Mouse (Mus musculus): ENCODE data around the gene Fkbp1a. TPM values are rescaled to one million over a fixed set of nuclear protein-coding genes. Genes with fewer than 3 reads are reported as not detected.

Fkbp1a gene
- total and polyA plus RNA-seq, 3 experiments: 26.2 to 1,080 (median 304) TPM

DNA sequence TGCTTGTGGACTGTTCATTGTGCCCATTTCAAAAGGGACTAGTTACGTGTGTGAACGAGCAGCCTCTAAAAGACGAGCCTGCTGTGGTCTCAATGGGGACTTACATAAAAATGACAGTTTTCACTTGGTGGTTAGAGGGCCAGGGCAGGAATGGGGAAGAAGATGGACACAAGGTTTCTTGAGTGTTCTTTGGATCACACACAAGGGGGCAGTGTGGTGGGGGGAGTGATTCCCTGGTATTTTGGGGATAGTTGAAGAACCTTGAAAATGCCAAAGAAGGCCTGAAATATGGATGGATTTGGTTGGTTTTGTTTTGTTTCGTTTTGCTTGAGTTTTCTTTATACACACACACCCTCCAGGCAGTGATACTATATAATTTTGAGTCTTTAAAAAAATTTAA, 38.1 kb upstream of the Fkbp1a start:
- no peak overlapping the region for H3K9ac ChIP-seq (ENCODE audit: control insufficient read depth, low read depth, low read length, poor library complexity, severe bottlenecking)
- H3K4me1 ChIP-seq (ENCODE audit: control insufficient read depth in 1 of 2, insufficient read depth in 2 of 2, low read length in 2 of 2): peaks cover 2 to 6% of the 10 kb centered on the region in 2 experiments; a peak in 3 of 4 replicates
- TF ChIP-seq RAD21 (IDR thresholded peaks at IDR 0.05; ENCODE audit: low read depth, low read length): peak; percentile 5; the same call in 1 of the 2 replicates
- TF ChIP-seq CTCF (IDR thresholded peaks at IDR 0.05 in 2 of 3, conservative IDR thresholded peaks at IDR 0.05 in 1 of 3; ENCODE audit: control insufficient read depth in 1 of 3, insufficient read depth in 1 of 3, low read depth in 2 of 3, low read length in 3 of 3, poor library complexity in 1 of 3, severe bottlenecking in 1 of 3): peak in 2 of 3 experiments; percentile 14 to 34; a peak in 2 of 6 replicates
- TF ChIP-seq SMC3 (IDR thresholded peaks at IDR 0.05; ENCODE audit: low read depth, low read length): peak; percentile 41
- TF ChIP-seq NRF1 (IDR thresholded peaks at IDR 0.05; ENCODE audit: insufficient read depth, low read depth, low read length, poor library complexity, severe bottlenecking): no peak
- TF ChIP-seq ZKSCAN1 (IDR thresholded peaks at IDR 0.05; ENCODE audit: low read depth, low read length): no peak
- H3K9me3 ChIP-seq (replicated peaks; ENCODE audit: insufficient read depth, low read length): no peaks in the 10 kb centered on the region
- no peak overlapping the region for H3K4me3 ChIP-seq (ENCODE audit: control insufficient read depth in 1 of 2, insufficient read depth in 1 of 2, low read depth in 2 of 2, low read length in 2 of 2)
- H3K36me3 ChIP-seq (ENCODE audit: control insufficient read depth in 1 of 2, insufficient read depth in 2 of 2, low read length in 2 of 2): peaks cover 16 to 29% of the 10 kb centered on the region in 2 experiments
- H3K27me3 ChIP-seq (ENCODE audit: control insufficient read depth in 1 of 2, insufficient read depth in 2 of 2, low read length in 2 of 2): no peaks in the 10 kb centered on the region
- DNase-seq (ENCODE audit: low read depth, low spot score): no peak
- H3K27ac ChIP-seq (ENCODE audit: control insufficient read depth, low read depth, low read length): no peak overlapping the region
- no peaks in the 10 kb centered on the region for H3K79me2 ChIP-seq (ENCODE audit: control insufficient read depth, insufficient read depth, low read length, poor library complexity)

DNA sequence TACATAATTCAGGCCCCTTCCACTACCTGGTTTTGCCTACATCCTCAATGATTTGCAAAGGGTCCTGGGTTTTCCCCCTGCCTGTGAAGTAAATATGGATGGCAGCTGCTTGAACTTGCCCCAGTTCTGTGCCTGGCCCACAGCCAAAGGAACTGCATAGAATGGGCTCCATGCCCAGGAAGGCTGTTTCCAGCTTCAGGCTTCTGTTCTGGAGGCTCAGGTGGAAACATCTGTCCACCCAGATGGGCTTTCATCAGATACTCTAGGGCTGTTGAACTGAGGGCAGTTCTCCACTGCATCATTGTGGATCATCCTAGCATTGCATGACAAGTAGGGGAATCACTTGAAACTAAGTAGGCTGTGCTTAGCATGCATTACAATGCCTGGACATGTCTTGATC, 30.1 kb upstream of the Fkbp1a start:
- DNase-seq (ENCODE audit: low read depth, low spot score): peak; percentile 41
- TF ChIP-seq TCF12 (IDR thresholded peaks at IDR 0.05; ENCODE audit: low read depth, low read length) (no peak), NELFE (IDR thresholded peaks at IDR 0.05; ENCODE audit: low read depth, low read length) (no peak), SMC3 (IDR thresholded peaks at IDR 0.05; ENCODE audit: low read depth, low read length) (no peak), E2F4 (IDR thresholded peaks at IDR 0.05; ENCODE audit: borderline replicate concordance, low read depth, low read length) (no peak), UBTF (IDR thresholded peaks at IDR 0.05; ENCODE audit: borderline replicate concordance, insufficient read depth, low read depth, low read length) (no peak), ZC3H11A (IDR thresholded peaks at IDR 0.05; ENCODE audit: low read depth, low read length) (no peak), ZKSCAN1 (IDR thresholded peaks at IDR 0.05; ENCODE audit: low read depth, low read length) (no peak), POLR2A (IDR thresholded peaks at IDR 0.05; ENCODE audit: control insufficient read depth in 1 of 2, insufficient read depth in 1 of 2, low read depth in 1 of 2, low read length in 2 of 2, poor library complexity in 1 of 2) (no peak), MXI1 (IDR thresholded peaks at IDR 0.05; ENCODE audit: low read depth, low read length) (no peak), MEF2A (IDR thresholded peaks at IDR 0.05; ENCODE audit: extremely low read depth, insufficient replicate concordance, low read depth, low read length, poor library complexity, severe bottlenecking) (no peak), MAX (IDR thresholded peaks at IDR 0.05; ENCODE audit: low read length) (no peak), TBP (IDR thresholded peaks at IDR 0.05; ENCODE audit: low read depth, low read length) (no peak), SIN3A (IDR thresholded peaks at IDR 0.05; ENCODE audit: low read length) (no peak), USF2 (IDR thresholded peaks at IDR 0.05; ENCODE audit: borderline replicate concordance in 1 of 2, insufficient read depth in 1 of 2, low read depth in 1 of 2, low read length in 2 of 2) (no peak), ELF1 (IDR thresholded peaks at IDR 0.05; ENCODE audit: low read depth, low read length) (no peak)
- H3K27me3 ChIP-seq (ENCODE audit: control insufficient read depth in 1 of 2, insufficient read depth in 2 of 2, low read length in 2 of 2): no peaks in the 10 kb centered on the region

More for the DNA sequence above, 30.1 kb upstream of the Fkbp1a start:
- Histone ChIP-seq H3K4me1 (ENCODE audit: control insufficient read depth in 1 of 2, insufficient read depth in 2 of 2, low read length in 2 of 2) (no peaks in the 10 kb centered on the region), H3K9me3 (replicated peaks; ENCODE audit: insufficient read depth, low read length) (no peaks in the 10 kb centered on the region), H3K36me3 (ENCODE audit: control insufficient read depth in 1 of 2, insufficient read depth in 2 of 2, low read length in 2 of 2) (peaks cover 0 to 8% of the 10 kb centered on the region in 2 experiments; a peak in 2 of 4 replicates), H3K9ac (ENCODE audit: control insufficient read depth, low read depth, low read length, poor library complexity, severe bottlenecking) (no peak overlapping the region), H3K4me3 (ENCODE audit: control insufficient read depth in 1 of 2, insufficient read depth in 1 of 2, low read depth in 2 of 2, low read length in 2 of 2) (no peak overlapping the region), H3K27ac (ENCODE audit: control insufficient read depth, low read depth, low read length) (no peak overlapping the region), H3K79me2 (ENCODE audit: control insufficient read depth, insufficient read depth, low read length, poor library complexity) (no peaks in the 10 kb centered on the region)
